Mouse (Mus musculus) CH12.LX (cell line): ENCODE data around the gene Edem3.

Experiments
- CHD1 ChIP-seq: IDR thresholded peaks from 2 replicates; pipeline ENCODE4 v1.6.1; 2012; ENCODE audit warnings: low read depth, low read length, improper control_type of control experiment, inconsistent platforms
- CTCF ChIP-seq, 2 experiments: IDR thresholded peaks in 1 of 2; conservative IDR thresholded peaks in 1 of 2; 2 replicates each; pipeline ENCODE4 v1.5.1; 2011 to 2012; ENCODE audit warnings: low read depth in 2 of 2, low read length in 2 of 2, improper control_type of control experiment in 1 of 2, inconsistent platforms in 1 of 2, mild to moderate bottlenecking in 1 of 2, moderate library complexity in 1 of 2
- ETS1 ChIP-seq: conservative IDR thresholded peaks from 2 replicates; pipeline ENCODE4 v1.6.1; 2012; ENCODE audit warnings: low read depth, mild to moderate bottlenecking, inconsistent platforms, low read length, improper control_type of control experiment, moderate library complexity
- MAFK ChIP-seq: IDR thresholded peaks from 2 replicates; pipeline ENCODE4 v1.6.1; 2011; ENCODE audit warnings: low read length, improper control_type of control experiment; ENCODE audit not compliant: insufficient replicate concordance
- MAX ChIP-seq: IDR thresholded peaks from 2 replicates; pipeline ENCODE4 v1.6.1; 2011; ENCODE audit warnings: low read length, improper control_type of control experiment
- POLR2A ChIP-seq: IDR thresholded peaks from 2 replicates; pipeline ENCODE4 v1.6.1; 2011; ENCODE audit warnings: low read depth, mild to moderate bottlenecking, improper control_type of control experiment, low read length
- POLR2AphosphoS2 ChIP-seq: IDR thresholded peaks from 2 replicates; pipeline ENCODE4 v1.6.1; 2011; ENCODE audit warnings: low read depth, low read length, improper control_type of control experiment
- RAD21 ChIP-seq: IDR thresholded peaks from 2 replicates; pipeline ENCODE4 v1.6.1; 2011; ENCODE audit warnings: low read depth, mild to moderate bottlenecking, low read length, improper control_type of control experiment, moderate library complexity
- TCF12 ChIP-seq: IDR thresholded peaks from 2 replicates; pipeline ENCODE4 v1.6.1; 2014; ENCODE audit warnings: low read depth, mild to moderate bottlenecking, inconsistent platforms, low read length, improper control_type of control experiment
- USF1 ChIP-seq: IDR thresholded peaks from 2 replicates; pipeline ENCODE4 v1.6.1; 2014; ENCODE audit warnings: low read depth, mild to moderate bottlenecking, inconsistent platforms, low read length, improper control_type of control experiment
- ZMIZ1 ChIP-seq: IDR thresholded peaks from 2 replicates; pipeline ENCODE4 v1.6.1; 2012; ENCODE audit warnings: low read depth, mild to moderate bottlenecking, inconsistent platforms, low read length, improper control_type of control experiment

DNA sequence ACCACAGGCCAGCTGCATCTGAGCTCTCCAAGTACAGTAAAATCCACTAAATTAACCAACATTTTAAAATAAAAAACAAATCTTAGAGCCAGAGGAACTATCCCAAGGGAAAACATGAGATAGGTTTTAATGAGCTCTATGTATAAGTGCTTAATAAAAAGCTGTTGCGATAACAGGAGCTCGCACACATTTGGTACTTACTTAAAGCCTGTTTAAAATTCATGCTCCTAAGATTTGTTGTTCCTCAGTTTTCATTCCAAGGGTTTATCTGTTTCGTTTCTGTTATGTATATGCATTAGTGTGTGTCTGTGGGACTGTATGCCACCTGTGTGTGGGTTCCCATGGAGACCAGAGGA lies 48.8 kb upstream of the Edem3 start:
- TF ChIP-seq CTCF (conservative IDR thresholded peaks at IDR 0.05 in 1 of 2, IDR thresholded peaks at IDR 0.05 in 1 of 2; ENCODE audit: low read depth in 2 of 2, low read length in 2 of 2) (no peak), TCF12 (no peak), MAFK (no peak), POLR2A (no peak), RAD21 (no peak), ZMIZ1 (no peak), MAX (no peak), CHD1 (no peak), USF1 (no peak), POLR2AphosphoS2 (no peak), ETS1 (no peak)
